ENCODE assay signal across 8 mouse cellular contexts in genomic region chr12:27978257-27978931, GRCm38 (mm10).
DNase-seq lines count a peak whose midpoint lies in the region; ATAC-seq and TF ChIP-seq lines count a peak whose summit lies in the region.

No protein-coding gene starts in this region.

- H3K27ac ChIP-seq in kidney, postnatal 0 days = no peak overlapping the region
- no peak overlapping the region for H3K27ac ChIP-seq in kidney, embryonic 15.5 days
- peak overlapping the region; percentile 35 for H3K27ac ChIP-seq in midbrain, embryonic 10.5 days (replicated peaks)

- H3K9me3 ChIP-seq in kidney, postnatal 0 days (replicated peaks; ENCODE audit: low read length) = no peaks in the 10 kb centered on the region
- no peaks in the 10 kb centered on the region for H3K9me3 ChIP-seq in kidney, embryonic 15.5 days (replicated peaks)
- H3K9me3 ChIP-seq in midbrain, embryonic 10.5 days (replicated peaks) = no peaks in the 10 kb centered on the region

- no peaks in the 10 kb centered on the region for H3K4me1 ChIP-seq in kidney, postnatal 0 days (replicated peaks; ENCODE audit: insufficient read depth, low read length)
- no peaks in the 10 kb centered on the region for H3K4me1 ChIP-seq in kidney, embryonic 15.5 days
- H3K4me1 ChIP-seq in midbrain, embryonic 10.5 days = peaks cover 19% of the 10 kb centered on the region

- peak; percentile 26 for DNase-seq in kidney, postnatal 0 days (ENCODE audit: low spot score)
- peak; percentile 46 for DNase-seq in layer of hippocampus, adult 11-12 months (ENCODE audit: low spot score)
- no peak for DNase-seq in midbrain, embryonic 10.5 days (ENCODE audit: low spot score)
- peak; percentile 70 for DNase-seq in telencephalon, adult 2 months (ENCODE audit: low read depth, low spot score)
- DNase-seq in MN1 (ENCODE audit: low spot score) = no peak
- DNase-seq in heart, postnatal 36 days = no peak
- DNase-seq in kidney, adult 18-20 months = no peak

- 49% methylated on average over 8 of the region's 8 CpGs for WGBS in kidney, postnatal 0 days
- 48% methylated on average over 8 of the region's 8 CpGs for WGBS in kidney, embryonic 15.5 days
- 54% methylated on average over 8 of the region's 8 CpGs for WGBS in midbrain, embryonic 10.5 days

- no peak for ATAC-seq in kidney, postnatal 0 days (replicated peaks; ENCODE audit: low FRiP score, low read depth)
- ATAC-seq in kidney, embryonic 15.5 days (replicated peaks; ENCODE audit: low FRiP score) = no peak

- H3K4me3 ChIP-seq in kidney, postnatal 0 days (replicated peaks; ENCODE audit: low read depth, low read length) = no peak overlapping the region
- no peak overlapping the region for H3K4me3 ChIP-seq in kidney, embryonic 15.5 days (replicated peaks)
- no peak overlapping the region for H3K4me3 ChIP-seq in midbrain, embryonic 10.5 days

- H3K36me3 ChIP-seq in kidney, postnatal 0 days (ENCODE audit: insufficient read depth, low read length) = no peaks in the 10 kb centered on the region
- H3K36me3 ChIP-seq in kidney, embryonic 15.5 days = no peaks in the 10 kb centered on the region
- H3K36me3 ChIP-seq in midbrain, embryonic 10.5 days = no peaks in the 10 kb centered on the region

- no peak overlapping the region for H3K9ac ChIP-seq in kidney, postnatal 0 days (ENCODE audit: low read depth, low read length)
- H3K9ac ChIP-seq in kidney, embryonic 15.5 days = no peak overlapping the region

- no peak overlapping the region for H3K4me2 ChIP-seq in kidney, postnatal 0 days (ENCODE audit: low read length)
- no peak overlapping the region for H3K4me2 ChIP-seq in kidney, embryonic 15.5 days

- no peak for TF ChIP-seq CTCF in kidney, postnatal 0 days (IDR thresholded peaks at IDR 0.05; ENCODE audit: low read depth)

- intact Hi-C loops in heart, postnatal 36 days (cut with DNase I) = no loop called here

- H3K27me3 ChIP-seq in kidney, postnatal 0 days (ENCODE audit: insufficient read depth, low read length) = no peaks in the 10 kb centered on the region
- H3K27me3 ChIP-seq in kidney, embryonic 15.5 days = no peaks in the 10 kb centered on the region
- no peaks in the 10 kb centered on the region for H3K27me3 ChIP-seq in midbrain, embryonic 10.5 days (ENCODE audit: low read depth, poor library complexity, severe bottlenecking)

Comparison
In these comparisons a context has a peak if more than half of its experiments do, and no peak if none do; other contexts are left out.
1. DNase-seq: peak in kidney, postnatal 0 days (single experiment), layer of hippocampus, adult 11-12 months (single experiment) and telencephalon, adult 2 months (single experiment); none in midbrain, embryonic 10.5 days (single experiment), MN1 (single experiment), heart, postnatal 36 days (0 of 2) and kidney, adult 18-20 months (single experiment).